Comparison of ENCODE assay signal across 8 mouse cellular contexts in genomic region chr8:71271630-71272029, GRCm38 (mm10). TPM values are rescaled to one million over a fixed set of nuclear protein-coding genes. Genes with fewer than 3 reads are reported as not detected.
DNase-seq lines count a peak whose midpoint lies in the region; ATAC-seq and TF ChIP-seq lines count a peak whose summit lies in the region.

No protein-coding gene starts in this region.

- 16% methylated on average over 5 of the region's 5 CpGs for WGBS in kidney, postnatal 0 days
- WGBS in neural tube, embryonic 11.5 days: 28% methylated on average over 5 of the region's 5 CpGs

- H3K27ac ChIP-seq in kidney, postnatal 0 days: peak overlapping the region; percentile 68
- H3K27ac ChIP-seq in neural tube, embryonic 11.5 days (ENCODE audit: low read depth, low read length): no peak overlapping the region

- H3K4me2 ChIP-seq in kidney, postnatal 0 days (ENCODE audit: low read length): peak overlapping the region; percentile 74
- H3K4me2 ChIP-seq in neural tube, embryonic 11.5 days (ENCODE audit: low read depth): peak overlapping the region; percentile 61

- H3K36me3 ChIP-seq in kidney, postnatal 0 days (ENCODE audit: insufficient read depth, low read length): no peaks in the 10 kb centered on the region
- H3K36me3 ChIP-seq in neural tube, embryonic 11.5 days (ENCODE audit: control insufficient read depth, insufficient read depth, low read length): no peaks in the 10 kb centered on the region

- no peak for TF ChIP-seq POLR2A in brain, embryonic 14.5 days (IDR thresholded peaks at IDR 0.05; ENCODE audit: borderline replicate concordance, extremely low read depth, insufficient read depth, insufficient read length, poor library complexity, severe bottlenecking)

- peak overlapping the region; percentile 79 for H3K4me3 ChIP-seq in kidney, postnatal 0 days (replicated peaks; ENCODE audit: low read depth, low read length)
- peak overlapping the region; percentile 85 for H3K4me3 ChIP-seq in neural tube, embryonic 11.5 days (ENCODE audit: low read depth, low read length)

- H3K4me1 ChIP-seq in kidney, postnatal 0 days (replicated peaks; ENCODE audit: insufficient read depth, low read length): peaks cover 8% of the 10 kb centered on the region
- peaks cover 9% of the 10 kb centered on the region; the same call in 1 of the 2 replicates for H3K4me1 ChIP-seq in neural tube, embryonic 11.5 days (ENCODE audit: control insufficient read depth, insufficient read depth, low read length)

- ATAC-seq in kidney, postnatal 0 days (replicated peaks; ENCODE audit: low FRiP score, low read depth): no peak
- no peak for ATAC-seq in neural tube, embryonic 11.5 days (ENCODE audit: insufficient read depth, low FRiP score, low TSS enrichment)

- H3K9ac ChIP-seq in kidney, postnatal 0 days (ENCODE audit: low read depth, low read length): peak overlapping the region; percentile 61
- H3K9ac ChIP-seq in neural tube, embryonic 11.5 days (ENCODE audit: low read length): peak overlapping the region; percentile 64

- H3K27me3 ChIP-seq in kidney, postnatal 0 days (ENCODE audit: insufficient read depth, low read length): no peaks in the 10 kb centered on the region
- H3K27me3 ChIP-seq in neural tube, embryonic 11.5 days (ENCODE audit: control insufficient read depth, insufficient read depth, low read length): no peaks in the 10 kb centered on the region

- DNase-seq in kidney, postnatal 0 days (ENCODE audit: low spot score): no peak
- no peak for DNase-seq in kidney, postnatal 10 days
- DNase-seq in brain, embryonic 14.5 days (ENCODE audit: low read depth): peak; percentile 11
- DNase-seq in induced T-regulatory cell, adult 2 months (ENCODE audit: low read depth): peak; percentile 18
- DNase-seq in neural tube, embryonic 11.5 days (ENCODE audit: low spot score): no peak
- no peak for DNase-seq in adrenal gland, postnatal 10 days
- no peak for DNase-seq in left cerebral cortex, adult 18-20 months (ENCODE audit: low spot score in 2 of 2)
- no peak for DNase-seq in lung, adult 18-20 months

- no peak for TF ChIP-seq CTCF in kidney, postnatal 0 days (IDR thresholded peaks at IDR 0.05; ENCODE audit: low read depth)
- TF ChIP-seq CTCF in brain, embryonic 14.5 days (IDR thresholded peaks at IDR 0.05; ENCODE audit: borderline replicate concordance, extremely low read depth, insufficient read depth, insufficient read length): no peak

- H3K9me3 ChIP-seq in kidney, postnatal 0 days (replicated peaks; ENCODE audit: low read length): no peaks in the 10 kb centered on the region
- no peaks in the 10 kb centered on the region for H3K9me3 ChIP-seq in neural tube, embryonic 11.5 days (ENCODE audit: control insufficient read depth, low read length)

RNA-seq across cellular contexts. Expression of gene Myo9b, which starts 0.9 kb away (rescaled TPM):
- 10.0 and 11.5 TPM in 2 replicates for polyA plus RNA-seq in kidney, postnatal 0 days (2015; fragmentation: Nextera tagmentation; extraction: Ambion mirVana)
- polyA plus RNA-seq in brain, embryonic 14.5 days (2012; rRNA removed): 30.8 and 51.9 TPM in 2 replicates
- polyA plus RNA-seq in neural tube, embryonic 11.5 days (2014; fragmentation: Nextera tagmentation; extraction: Ambion mirVana): 21.4 and 21.9 TPM in 2 replicates
- total RNA-seq in adrenal gland, postnatal 10 days (2021): 10 to 100 TPM; 32.3 to 34.2 TPM
- 10 to 100 TPM; 30.1 to 30.9 TPM for total RNA-seq in left cerebral cortex, adult 18-20 months (2021)

RNA-seq across cellular contexts. Expression of gene Haus8, which starts 1.1 kb away (rescaled TPM):
- 21.9 and 25.5 TPM in 2 replicates for polyA plus RNA-seq in kidney, postnatal 0 days (2015; fragmentation: Nextera tagmentation; extraction: Ambion mirVana)
- polyA plus RNA-seq in brain, embryonic 14.5 days (2012; rRNA removed): 25.9 and 28.2 TPM in 2 replicates
- 63.6 and 67.6 TPM in 2 replicates for polyA plus RNA-seq in neural tube, embryonic 11.5 days (2014; fragmentation: Nextera tagmentation; extraction: Ambion mirVana)
- total RNA-seq in adrenal gland, postnatal 10 days (2021): 10 to 100 TPM; 17.0 to 20.1 TPM
- 10 to 100 TPM; 12.8 to 17.8 TPM for total RNA-seq in left cerebral cortex, adult 18-20 months (2021)

Comparison
In these comparisons a context has a peak if more than half of its experiments do, and no peak if none do; other contexts are left out.
1. DNase-seq: peak in brain, embryonic 14.5 days (single experiment) and induced T-regulatory cell, adult 2 months (single experiment); none in kidney, postnatal 0 days (single experiment), kidney, postnatal 10 days (single experiment), neural tube, embryonic 11.5 days (single experiment), adrenal gland, postnatal 10 days (single experiment), left cerebral cortex, adult 18-20 months (0 of 2) and lung, adult 18-20 months (0 of 2).